Mouse (Mus musculus) forebrain, embryonic 14.5 days (tissue): Measurements from ENCODE around the gene Pla2r1. TPM values are rescaled to one million over a fixed set of nuclear protein-coding genes. Genes with fewer than 3 reads are reported as not detected.
A peak's percentile ranks its signal among the peaks of the same experiment; 100 is the strongest.

Experiments used
- ATAC-seq: fragments of 200-750 bp; cut with Nextera tagmentation; 2 replicates; pipeline ENCODE4 v1.8.0; 2017; ENCODE audit warnings: mild to moderate bottlenecking, moderate library complexity
- DNase-seq: peaks from one replicate; pipeline ENCODE4 v3.0.0-alpha.2; 2015; ENCODE audit warnings: low spot score
- H3K27ac ChIP-seq: fragments of 300-500 bp; sonication (generic); 2 replicates; pipeline ENCODE4 v1.5.1; 2014; ENCODE audit warnings: low read depth, mild to moderate bottlenecking, control low read depth, low read length, moderate library complexity
- H3K27me3 ChIP-seq: fragments of 300-500 bp; sonication (generic); replicated peaks from 2 replicates; pipeline ENCODE4 v1.6.1; 2014; ENCODE audit warnings: low read length, control low read depth, mixed read lengths; ENCODE audit not compliant: control insufficient read depth, insufficient read depth
- H3K36me3 ChIP-seq: fragments of 300-500 bp; sonication (generic); 2 replicates; pipeline ENCODE4 v1.6.1; 2014; ENCODE audit warnings: low read length, control low read depth; ENCODE audit not compliant: control insufficient read depth, insufficient read depth
- H3K4me1 ChIP-seq: fragments of 300-500 bp; sonication (generic); 2 replicates; pipeline ENCODE4 v1.6.1; 2014; ENCODE audit warnings: antibody characterized with exemption, low read length, control low read depth; ENCODE audit not compliant: control insufficient read depth, insufficient read depth
- H3K4me2 ChIP-seq: fragments of 300-500 bp; sonication (generic); 2 replicates; pipeline ENCODE4 v1.6.1; 2014; ENCODE audit warnings: mild to moderate bottlenecking, control low read depth, low read length
- H3K4me3 ChIP-seq: fragments of 300-500 bp; sonication (generic); 2 replicates; pipeline ENCODE4 v1.5.1; 2014; ENCODE audit warnings: low read depth, low read length, control low read depth
- H3K9ac ChIP-seq: fragments of 300-500 bp; sonication (generic); 2 replicates; pipeline ENCODE4 v1.6.1; 2014; ENCODE audit warnings: mild to moderate bottlenecking, low read length, control low read depth, moderate library complexity
- H3K9me3 ChIP-seq: fragments of 300-500 bp; sonication (generic); replicated peaks from 2 replicates; pipeline ENCODE4 v1.6.1; 2016; ENCODE audit warnings: low read length, control low read depth, mixed read lengths; ENCODE audit not compliant: control insufficient read depth
- WGBS: fragments of 180-500 bp; shearing (Covaris S2); extraction: QIAGEN DNeasy Blood & Tissue Kit; methylation state at CpG from one replicate; pipeline ENCODE4 v1.1.7; 2014; 5-methylcytosine and 5-hydroxymethylcytosine counted together
- polyA plus RNA-seq: library from polyadenylated mRNA; unstranded; fragments of >200 nt; fragmentation: Nextera tagmentation; extraction: Ambion mirVana; gene quantifications from 2 replicates; pipeline ENCODE4 v1.2.1, GENCODE M21; 2014

Pla2r1 gene
- polyA plus RNA-seq, 1 experiment from 2014 or later: 0.24 TPM

DNA sequence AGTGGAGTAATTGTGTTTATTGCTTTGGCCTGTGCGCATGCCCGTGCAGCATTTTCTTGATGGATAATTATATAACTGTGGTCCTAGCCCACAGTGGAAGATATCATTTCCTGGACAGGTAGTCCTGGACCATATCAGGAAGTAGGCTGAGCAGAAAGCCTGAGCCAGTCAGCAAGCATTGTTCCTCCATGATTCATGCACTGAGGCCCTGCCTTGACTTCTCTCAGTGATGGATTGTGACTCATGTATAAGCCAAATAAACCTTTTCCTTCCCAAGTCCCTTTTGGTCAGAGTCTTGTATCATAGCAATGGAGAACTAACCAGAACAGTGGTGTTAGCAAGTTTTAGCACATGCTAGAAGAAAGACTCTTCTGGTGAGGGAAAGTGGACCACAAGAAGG, 3.3 kb downstream of the Pla2r1 start:
- Histone ChIP-seq H3K9me3 (no peaks in the 10 kb centered on the region), H3K27me3 (0 out of 2 replicates have a peak, but pooled peaks cover 5% of the 10 kb centered on the region), H3K4me2 (no peak overlapping the region), H3K36me3 (no peaks in the 10 kb centered on the region), H3K4me3 (no peak overlapping the region), H3K4me1 (peaks cover 7% of the 10 kb centered on the region), H3K27ac (no peak overlapping the region), H3K9ac (no peak overlapping the region)
- ATAC-seq (no peak), DNase-seq (no peak)
- 100% methylated on average over 2 of the region's 2 CpGs for WGBS

DNA sequence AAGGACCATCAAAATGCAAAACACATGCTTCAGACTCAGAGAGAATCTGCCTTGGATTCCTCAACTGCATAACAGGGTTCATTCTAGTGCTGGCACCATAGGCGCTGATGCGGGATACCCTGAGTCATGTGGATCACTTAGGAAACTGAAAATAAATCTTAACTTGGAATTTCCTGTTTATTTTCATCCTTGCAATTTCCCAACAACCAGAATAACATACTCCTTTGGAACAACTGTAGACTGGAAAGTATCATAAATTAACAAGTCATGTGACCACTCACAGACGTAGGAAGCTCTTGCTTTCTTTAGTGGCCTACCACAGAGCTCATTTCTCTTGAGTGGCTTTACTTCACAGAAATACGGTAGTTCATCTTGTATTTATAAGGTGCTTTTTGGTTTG, 7.0 kb downstream of the Pla2r1 start:
- no peak overlapping the region for H3K27ac ChIP-seq
- H3K4me2 ChIP-seq: no peak overlapping the region
- DNase-seq: no peak
- no peak overlapping the region for H3K9ac ChIP-seq
- H3K36me3 ChIP-seq: no peaks in the 10 kb centered on the region
- no peak overlapping the region for H3K4me3 ChIP-seq
- 92% methylated on average over 4 of the region's 4 CpGs for WGBS
- no peaks in the 10 kb centered on the region for H3K9me3 ChIP-seq
- H3K27me3 ChIP-seq: no peaks in the 10 kb centered on the region
- ATAC-seq: no peak
- no peaks in the 10 kb centered on the region for H3K4me1 ChIP-seq

- Histone ChIP-seq H3K27me3 (no peaks in the 10 kb centered on the region), H3K4me2 (no peak overlapping the region), H3K4me3 (no peak overlapping the region), H3K9me3 (no peaks in the 10 kb centered on the region), H3K27ac (no peak overlapping the region), H3K36me3 (no peaks in the 10 kb centered on the region), H3K9ac (no peak overlapping the region), H3K4me1 (no peaks in the 10 kb centered on the region)
- ATAC-seq: no peak
- WGBS: 32% methylated on average over 5 of the region's 5 CpGs
- no peak for DNase-seq
Observed at GRCm38 (mm10) chr2:60544006-60544405, 9.1 kb downstream of the Pla2r1 start.

GRCm38 (mm10) chr2:60541745-60542144, 11.4 kb downstream of the Pla2r1 start:
- Histone ChIP-seq H3K27me3 (no peaks in the 10 kb centered on the region), H3K36me3 (no peaks in the 10 kb centered on the region), H3K9ac (no peak overlapping the region), H3K27ac (no peak overlapping the region), H3K9me3 (no peaks in the 10 kb centered on the region), H3K4me1 (no peaks in the 10 kb centered on the region), H3K4me2 (no peak overlapping the region), H3K4me3 (no peak overlapping the region)
- DNase-seq (no peak), ATAC-seq (no peak)
- WGBS: 56% methylated on average over 5 of the region's 5 CpGs

DNA sequence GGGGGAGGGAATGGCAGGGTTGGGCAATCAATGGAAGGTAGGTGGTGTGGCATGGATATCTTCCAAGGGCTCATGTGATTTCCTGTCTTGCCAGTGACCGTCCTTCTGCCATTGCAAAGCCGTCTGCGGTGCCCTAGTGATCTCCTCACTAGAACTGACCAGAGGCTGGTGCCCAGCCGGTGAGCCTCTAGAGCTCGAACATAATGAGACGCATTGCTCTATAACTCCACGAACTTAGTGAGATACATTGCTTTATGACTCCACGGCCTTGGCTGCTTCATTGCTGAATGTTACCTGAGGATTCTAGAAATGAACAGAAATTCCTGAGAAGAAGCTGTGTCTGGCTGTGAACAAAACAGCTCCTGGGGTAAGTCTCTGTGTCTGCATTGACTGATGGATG, 12.8 kb downstream of the Pla2r1 start:
- DNase-seq (no peak), ATAC-seq (no peak)
- Histone ChIP-seq H3K36me3 (no peaks in the 10 kb centered on the region), H3K4me3 (no peak overlapping the region), H3K4me2 (no peak overlapping the region), H3K4me1 (no peaks in the 10 kb centered on the region), H3K9me3 (no peaks in the 10 kb centered on the region), H3K9ac (no peak overlapping the region), H3K27me3 (no peaks in the 10 kb centered on the region), H3K27ac (no peak overlapping the region)
- WGBS: 93% methylated on average over 8 of the region's 8 CpGs

DNA sequence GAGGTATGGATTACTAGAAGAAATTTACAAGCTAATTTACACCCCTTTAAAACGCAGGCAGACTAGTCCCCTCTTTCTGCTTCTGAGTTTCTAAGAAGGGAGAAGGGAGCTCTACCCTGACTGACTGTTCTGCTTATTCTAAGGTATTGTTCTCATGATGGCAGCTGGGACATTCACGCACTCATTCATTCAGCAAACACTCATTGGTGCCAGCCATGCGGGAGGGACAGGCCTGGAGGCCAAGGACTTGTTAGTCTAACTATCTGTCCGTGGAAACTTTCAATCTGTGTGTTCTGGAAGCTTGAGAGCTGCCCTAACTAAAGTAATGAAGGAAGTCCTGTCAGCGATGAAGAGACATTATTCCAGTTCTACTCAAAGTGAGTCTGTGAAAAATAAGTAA, 14.4 kb downstream of the Pla2r1 start:
- DNase-seq: peak; percentile 41
- Histone ChIP-seq H3K27me3 (no peaks in the 10 kb centered on the region), H3K9me3 (no peaks in the 10 kb centered on the region), H3K4me3 (no peak overlapping the region), H3K36me3 (no peaks in the 10 kb centered on the region), H3K9ac (no peak overlapping the region), H3K4me1 (no peaks in the 10 kb centered on the region), H3K27ac (no peak overlapping the region), H3K4me2 (no peak overlapping the region)
- peak; percentile 63 for ATAC-seq
- WGBS: 39% methylated on average over 5 of the region's 5 CpGs

GRCm38 (mm10) chr2:60538274-60538673, 14.8 kb downstream of the Pla2r1 start:
- Histone ChIP-seq H3K4me3 (no peak overlapping the region), H3K9me3 (no peaks in the 10 kb centered on the region), H3K4me2 (no peak overlapping the region), H3K36me3 (no peaks in the 10 kb centered on the region), H3K27ac (no peak overlapping the region), H3K27me3 (no peaks in the 10 kb centered on the region), H3K4me1 (no peaks in the 10 kb centered on the region), H3K9ac (no peak overlapping the region)
- peak; percentile 55 for ATAC-seq
- DNase-seq: peak; percentile 17
- 63% methylated on average over 4 of the region's 4 CpGs for WGBS

GRCm38 (mm10) chr2:60534755-60535154, 18.4 kb downstream of the Pla2r1 start:
- WGBS: 68% methylated on average over 8 of the region's 8 CpGs
- Histone ChIP-seq H3K27ac (no peak overlapping the region), H3K9me3 (no peaks in the 10 kb centered on the region), H3K27me3 (no peaks in the 10 kb centered on the region), H3K4me2 (no peak overlapping the region), H3K4me3 (no peak overlapping the region), H3K9ac (no peak overlapping the region), H3K4me1 (no peaks in the 10 kb centered on the region), H3K36me3 (no peaks in the 10 kb centered on the region)
- ATAC-seq (no peak), DNase-seq (no peak)

DNA sequence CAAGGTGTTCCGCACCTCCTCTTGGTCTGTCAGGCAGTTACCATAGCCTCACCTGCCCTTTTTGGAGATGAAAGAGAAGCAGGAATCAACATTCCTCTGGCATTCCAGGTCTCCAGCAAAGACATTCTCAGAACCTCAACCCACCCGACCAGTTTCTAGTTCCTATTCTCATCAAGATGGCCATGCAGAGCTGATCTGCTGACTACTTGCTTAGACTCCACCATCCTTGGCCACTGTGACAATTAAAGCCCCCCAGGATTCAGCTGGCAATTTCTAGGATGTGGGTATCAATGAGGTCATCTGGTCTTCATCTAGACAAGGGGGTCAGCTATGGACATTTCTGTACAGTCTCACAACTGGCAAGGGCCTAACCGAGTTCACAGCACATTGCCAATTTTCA, 20.1 kb downstream of the Pla2r1 start:
- Histone ChIP-seq H3K4me2 (no peak overlapping the region), H3K27ac (no peak overlapping the region), H3K27me3 (no peaks in the 10 kb centered on the region), H3K4me1 (no peaks in the 10 kb centered on the region), H3K36me3 (no peaks in the 10 kb centered on the region), H3K9me3 (no peaks in the 10 kb centered on the region), H3K4me3 (no peak overlapping the region), H3K9ac (no peak overlapping the region)
- WGBS: 88% methylated on average over 3 of the region's 3 CpGs
- DNase-seq (no peak), ATAC-seq (no peak)
